Mouse (Mus musculus): ENCODE measurements around the gene Hormad2.

DNA sequence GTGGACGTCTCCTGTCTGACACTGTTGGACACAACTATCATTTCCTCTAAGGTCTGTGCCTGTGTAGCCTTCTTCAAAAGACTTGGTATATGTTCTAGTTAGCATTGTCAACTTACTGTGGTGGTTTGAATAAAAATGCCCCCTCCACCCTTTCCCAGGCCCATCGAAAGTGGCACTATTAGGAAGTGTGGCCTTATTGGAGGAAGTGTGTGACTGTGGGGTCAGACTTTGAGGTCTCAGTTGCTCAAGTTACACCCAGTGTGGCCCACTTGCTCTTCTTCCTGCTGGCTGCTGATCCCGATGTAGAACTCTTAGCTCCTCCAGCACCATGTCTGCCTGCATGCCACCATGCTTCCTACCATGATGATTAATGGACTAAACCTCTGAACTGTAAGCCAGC, 112.7 kb downstream of the Hormad2 start:
- no peak for TF ChIP-seq CTCF (IDR thresholded peaks at IDR 0.05; ENCODE audit: low read depth)
- no peak for TF ChIP-seq EP300 (optimal IDR thresholded peaks at IDR 0.05)

Data from stomach, postnatal 0 days (tissue).